Mouse (Mus musculus) heart, postnatal 0 days (tissue): ENCODE results near the gene Helz. TPM values are rescaled to one million over a fixed set of nuclear protein-coding genes. Genes with fewer than 3 reads are reported as not detected.
"Not testable (repeated sequence)": the region's sequence is repeated elsewhere in the genome, so short reads cannot be mapped to it uniquely, and the experiment has no call there.

Experiments used
- ATAC-seq: fragments of 200-750 bp; cut with Nextera tagmentation; 2 replicates; pipeline ENCODE4 v1.8.0; 2017; ENCODE audit warnings: low read depth, moderate number of reproducible peaks, moderate library complexity; ENCODE audit not compliant: insufficient read depth
- DNase-seq: peaks from one replicate; pipeline ENCODE4 v3.0.0-alpha.2; 2016; ENCODE audit warnings: low spot score
- H3K27ac ChIP-seq: fragments of 300-500 bp; sonication (generic); 2 replicates; pipeline ENCODE4 v1.5.1; 2014; ENCODE audit warnings: low read depth, mild to moderate bottlenecking
- H3K27me3 ChIP-seq: fragments of 300-500 bp; sonication (generic); 2 replicates; pipeline ENCODE4 v1.6.1; 2014; ENCODE audit warnings: low read length, mixed read lengths; ENCODE audit not compliant: control insufficient read depth, insufficient read depth
- H3K36me3 ChIP-seq: fragments of 300-500 bp; sonication (generic); replicated peaks from 2 replicates; pipeline ENCODE4 v1.6.1; 2014; ENCODE audit warnings: low read length, mixed read lengths; ENCODE audit not compliant: control insufficient read depth, insufficient read depth
- H3K4me1 ChIP-seq: fragments of 300-500 bp; sonication (generic); 2 replicates; pipeline ENCODE4 v1.6.1; 2014; ENCODE audit warnings: antibody characterized with exemption; ENCODE audit not compliant: control insufficient read depth, insufficient read depth
- H3K4me2 ChIP-seq: fragments of 300-500 bp; sonication (generic); 2 replicates; pipeline ENCODE4 v1.6.1; 2014; ENCODE audit warnings: low read depth, mild to moderate bottlenecking, low read length, moderate library complexity
- H3K4me3 ChIP-seq: fragments of 300-500 bp; sonication (generic); 2 replicates; pipeline ENCODE4 v1.5.1; 2014; ENCODE audit warnings: low read depth, low read length
- H3K9ac ChIP-seq: fragments of 300-500 bp; sonication (generic); replicated peaks from 2 replicates; pipeline ENCODE4 v1.6.1; 2014; ENCODE audit warnings: low read depth, low read length, mixed read lengths
- H3K9me3 ChIP-seq: fragments of 300-500 bp; sonication (generic); replicated peaks from 2 replicates; pipeline ENCODE4 v1.6.1; 2016; ENCODE audit warnings: low read length; ENCODE audit not compliant: control insufficient read depth
- CTCF ChIP-seq: IDR thresholded peaks from 2 replicates; pipeline ENCODE4 v1.5.1; 2016; ENCODE audit warnings: antibody characterized with exemption, control low read depth, low read depth
- EP300 ChIP-seq: IDR thresholded peaks from 2 replicates; pipeline ENCODE4 v1.6.1; 2016; ENCODE audit warnings: antibody characterized with exemption, low read depth
- WGBS: fragments of 180-500 bp; shearing (Covaris S2); extraction: QIAGEN DNeasy Blood & Tissue Kit; methylation state at CpG from one replicate; pipeline ENCODE4 v1.1.7; 2014; 5-methylcytosine and 5-hydroxymethylcytosine counted together
- polyA plus RNA-seq: library from polyadenylated mRNA; unstranded; fragments of >200 nt; fragmentation: Nextera tagmentation; extraction: Ambion mirVana; gene quantifications from 2 replicates; pipeline ENCODE4 v1.2.1, GENCODE M21; 2015
- total RNA-seq: library from RNA; depleted of rRNA; stranded (reverse); fragments of >200 nt; gene quantifications from 2 replicates; pipeline ENCODE4 v1.2.3, GENCODE M21; 2014; ENCODE audit warnings: low replicate concordance

Gene Helz
- total and polyA plus RNA-seq, 2 experiments from 2014 or later: 7.3 to 10.8 TPM

DNA sequence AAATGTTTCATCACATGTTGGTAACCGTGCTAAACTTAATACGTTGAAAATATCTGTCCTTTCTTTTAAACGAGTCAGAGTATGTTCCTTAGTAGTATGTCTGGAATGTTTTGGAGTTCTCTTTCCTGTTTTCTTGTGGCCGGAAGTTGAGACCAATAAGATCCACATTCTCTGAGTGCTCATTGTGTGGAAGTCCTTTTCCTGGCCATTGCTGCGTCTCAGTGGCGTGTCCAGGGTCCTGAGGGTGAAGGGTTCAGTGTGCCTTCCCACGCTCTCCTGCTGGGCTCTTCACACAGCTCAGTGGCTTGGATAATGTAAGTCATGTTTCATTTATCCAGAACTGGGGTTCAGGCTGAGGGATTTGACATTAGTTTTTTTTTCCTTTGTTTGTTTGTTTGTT, 30.5 kb downstream of the Helz start:
- Histone ChIP-seq H3K9ac (no peak overlapping the region), H3K4me1 (peaks cover 8% of the 10 kb centered on the region), H3K27me3 (no peaks in the 10 kb centered on the region), H3K27ac (peak overlapping the region; percentile 19; the same call in 1 of the 2 replicates), H3K4me3 (no peak overlapping the region), H3K36me3 (peaks cover 53% of the 10 kb centered on the region), H3K4me2 (no peak overlapping the region), H3K9me3 (no peaks in the 10 kb centered on the region)
- ATAC-seq (no peak), DNase-seq (no peak)
- TF ChIP-seq EP300: no peak
- no peak for TF ChIP-seq CTCF
- 47% methylated on average over 7 of the region's 7 CpGs for WGBS

DNA sequence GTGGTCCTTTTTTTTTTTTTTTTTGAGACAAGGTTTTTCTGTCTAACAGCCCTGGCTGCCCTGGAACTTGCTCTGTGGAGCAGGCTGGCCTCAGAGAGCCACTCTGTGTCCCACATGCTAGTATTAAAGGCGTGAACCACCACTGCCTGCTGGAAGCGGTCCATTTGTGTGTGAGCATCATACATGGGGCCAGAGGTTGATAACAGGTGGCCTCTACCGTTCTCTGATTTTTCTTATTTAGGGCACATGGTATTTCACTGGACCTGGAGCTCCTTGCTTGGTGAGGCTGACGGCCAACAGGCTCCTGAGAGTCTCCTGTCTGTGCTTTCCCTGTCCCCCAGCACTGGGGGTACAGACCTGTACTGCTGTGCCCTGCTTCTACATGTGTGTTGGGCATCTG, 33.1 kb downstream of the Helz start:
- Histone ChIP-seq H3K27me3 (no peaks in the 10 kb centered on the region), H3K4me1 (no peaks in the 10 kb centered on the region), H3K27ac (no peak overlapping the region), H3K9me3 (no peaks in the 10 kb centered on the region), H3K4me2 (no peak overlapping the region), H3K36me3 (peaks cover 48% of the 10 kb centered on the region), H3K9ac (no peak overlapping the region), H3K4me3 (no peak overlapping the region)
- 82% methylated on average over 4 of the region's 4 CpGs for WGBS
- ATAC-seq (no peak), DNase-seq (no peak)
- TF ChIP-seq CTCF (no peak), EP300 (no peak)

GRCm38 (mm10) chr11:107584660-107585451, 37.1 kb downstream of the Helz start:
- Histone ChIP-seq H3K9me3 (no peaks in the 10 kb centered on the region), H3K4me2 (no peak overlapping the region), H3K9ac (no peak overlapping the region), H3K36me3 (peaks cover 32% of the 10 kb centered on the region), H3K4me3 (no peak overlapping the region), H3K27ac (peak overlapping the region; percentile 38; the same call in 1 of the 2 replicates), H3K4me1 (no peaks in the 10 kb centered on the region), H3K27me3 (no peaks in the 10 kb centered on the region)
- TF ChIP-seq EP300: no peak
- no peak for TF ChIP-seq CTCF
- WGBS: 78% methylated on average over 12 of the region's 12 CpGs
- DNase-seq (peak; percentile 58), ATAC-seq (0 out of 2 replicates have a peak, but pooled peaks have one; percentile 63)

- 73% methylated on average over 5 of the region's 5 CpGs for WGBS
- not testable (repeated sequence) for H3K4me1 ChIP-seq, H3K27me3 ChIP-seq, ATAC-seq, H3K4me3 ChIP-seq, DNase-seq, H3K4me2 ChIP-seq, H3K9ac ChIP-seq, H3K9me3 ChIP-seq, H3K27ac ChIP-seq
- peaks cover 20% of the 10 kb centered on the region for H3K36me3 ChIP-seq
These were observed 38.4 kb downstream of the Helz start for GRCm38 (mm10) chr11:107586129-107586528.

DNA sequence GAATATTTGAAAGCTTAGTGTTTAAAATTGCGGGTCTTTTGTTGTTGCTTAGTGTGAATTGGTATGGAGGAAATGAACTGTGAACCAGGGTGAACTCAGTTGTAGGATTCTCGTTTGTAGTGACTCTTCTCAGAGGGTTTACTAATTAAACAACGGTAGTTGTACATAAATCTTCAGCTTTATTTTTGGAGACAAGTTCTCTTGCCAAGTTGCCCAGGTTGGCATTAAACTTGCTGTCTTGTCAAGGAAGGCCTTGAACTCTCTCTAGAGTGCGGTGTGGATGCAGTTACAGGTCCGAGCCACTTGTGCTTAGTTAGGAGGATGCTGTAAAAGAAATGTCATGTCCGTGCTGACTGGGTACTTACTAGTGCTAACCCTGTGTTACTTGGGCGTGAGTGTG, 39.4 kb downstream of the Helz start:
- no peak for ATAC-seq
- Histone ChIP-seq H3K27ac (no peak overlapping the region), H3K36me3 (peaks cover 17% of the 10 kb centered on the region), H3K27me3 (no peaks in the 10 kb centered on the region), H3K9ac (no peak overlapping the region), H3K9me3 (no peaks in the 10 kb centered on the region), H3K4me1 (no peaks in the 10 kb centered on the region), H3K4me3 (no peak overlapping the region), H3K4me2 (no peak overlapping the region)
- no peak for DNase-seq
- WGBS: 89% methylated on average over 7 of the region's 7 CpGs
- TF ChIP-seq CTCF (no peak), EP300 (no peak)

GRCm38 (mm10) chr11:107592575-107592974, 44.8 kb downstream of the Helz start:
- no peaks in the 10 kb centered on the region for H3K9me3 ChIP-seq
- H3K4me1 ChIP-seq: no peaks in the 10 kb centered on the region
- H3K9ac ChIP-seq: no peak overlapping the region
- H3K4me3 ChIP-seq: no peak overlapping the region
- DNase-seq (no peak), ATAC-seq (no peak)
- H3K4me2 ChIP-seq: no peak overlapping the region
- H3K27ac ChIP-seq: no peak overlapping the region
- H3K36me3 ChIP-seq: peaks cover 54% of the 10 kb centered on the region
- TF ChIP-seq CTCF (no peak), EP300 (no peak)
- 89% methylated on average over 5 of the region's 5 CpGs for WGBS
- H3K27me3 ChIP-seq: no peaks in the 10 kb centered on the region
